23 mouse cellular contexts compared by ENCODE assay signal in the genomic region with DNA sequence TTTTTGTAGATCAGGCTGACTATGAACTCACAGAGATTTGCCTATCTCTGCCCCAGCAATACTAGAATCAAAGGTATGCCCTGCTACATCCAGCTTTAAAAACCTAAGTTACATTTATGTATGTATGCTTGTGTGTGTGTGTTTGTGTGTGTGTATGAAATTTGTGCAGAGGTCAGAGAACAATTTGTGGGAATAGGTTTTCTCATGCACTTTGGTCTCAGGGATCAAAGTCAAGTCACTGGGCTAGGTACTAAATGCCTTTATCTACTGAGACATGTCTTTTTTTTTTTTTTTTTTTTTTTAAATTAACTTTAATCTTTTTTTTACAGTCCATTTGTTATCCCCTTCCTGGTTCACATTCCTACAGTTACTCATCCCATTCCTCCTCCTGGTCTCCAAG. TPM values are rescaled to one million over a fixed set of nuclear protein-coding genes. Genes with fewer than 3 reads are reported as not detected.
"Had no signal": no experiment of that assay in that cellular context is flagged by ENCODE, and none has a peak within 500 bp of the region (broad histone marks: within the 10 kb centered on the region; RNA-seq: fewer than 3 reads in every experiment).

No protein-coding gene starts in this region.

- H3K27ac ChIP-seq: hindbrain, postnatal 0 days; left cerebral cortex, adult 2 months; liver, embryonic 12.5 days; liver, embryonic 15.5 days; lung, embryonic 15.5 days; midbrain, embryonic 10.5 days; midbrain, embryonic 13.5 days; neural tube, embryonic 13.5 days; stomach, embryonic 15.5 days had no signal

- ATAC-seq: hindbrain, postnatal 0 days; inflammation-experienced regulatory T-cells, adult 6 months; liver, embryonic 12.5 days; midbrain, embryonic 13.5 days; midbrain, embryonic 16.5 days had no signal

- H3K4me2 ChIP-seq: liver, embryonic 12.5 days; liver, embryonic 15.5 days; lung, embryonic 15.5 days; midbrain, embryonic 13.5 days; neural tube, embryonic 13.5 days; stomach, embryonic 15.5 days had no signal

- H3K36me3 ChIP-seq: liver, embryonic 12.5 days; liver, embryonic 15.5 days; lung, embryonic 15.5 days; midbrain, embryonic 13.5 days; neural tube, embryonic 13.5 days; stomach, embryonic 15.5 days had no signal

- DNase-seq: kidney, adult 18-20 months; layer of hippocampus, postnatal 36 days; lung, adult 18-20 months; lung, postnatal 10 days; lung, postnatal 36 days; retina, postnatal 1 day; right cerebral cortex, postnatal 25 days; spleen, adult 18-20 months; thymus, adult 18-20 months; thymus, postnatal 36 days had no signal

- H3K9me3 ChIP-seq: liver, embryonic 12.5 days; liver, embryonic 15.5 days; lung, embryonic 15.5 days; midbrain, embryonic 10.5 days; midbrain, embryonic 13.5 days; neural tube, embryonic 13.5 days; stomach, embryonic 15.5 days had no signal

- H3K9ac ChIP-seq: liver, embryonic 12.5 days; liver, embryonic 15.5 days; lung, embryonic 15.5 days; midbrain, embryonic 13.5 days; neural tube, embryonic 13.5 days; stomach, embryonic 15.5 days had no signal

- H3K27me3 ChIP-seq: midbrain, embryonic 13.5 days; neural tube, embryonic 13.5 days had no signal

- H3K4me3 ChIP-seq: left cerebral cortex, adult 2 months; liver, embryonic 12.5 days; liver, embryonic 15.5 days; lung, embryonic 15.5 days; megakaryocyte, embryonic 14.5 days; midbrain, embryonic 10.5 days; midbrain, embryonic 13.5 days; myocyte; neural tube, embryonic 13.5 days; stomach, embryonic 15.5 days had no signal

RNA-seq across cellular contexts. Expression of a gene that starts 5.5 kb away (rescaled TPM):
- polyA plus RNA-seq: myocyte had no signal
